Mouse (Mus musculus) brain, embryonic 14.5 days (tissue): ENCODE data around the gene Palld.

Experiments
- CTCF ChIP-seq: fragments of 200-500 bp; IDR thresholded peaks from 2 replicates; pipeline ENCODE4 v1.5.1; 2012; ENCODE audit warnings: inconsistent platforms, mild to moderate bottlenecking, moderate library complexity, borderline replicate concordance; ENCODE audit not compliant: insufficient read depth, insufficient read length; ENCODE audit errors: extremely low read depth
- POLR2A ChIP-seq: fragments of 200-500 bp; IDR thresholded peaks from 2 replicates; pipeline ENCODE4 v1.6.1; 2012; ENCODE audit warnings: mild to moderate bottlenecking, inconsistent platforms, borderline replicate concordance; ENCODE audit not compliant: poor library complexity, insufficient read depth, insufficient read length, severe bottlenecking; ENCODE audit errors: extremely low read depth

DNA sequence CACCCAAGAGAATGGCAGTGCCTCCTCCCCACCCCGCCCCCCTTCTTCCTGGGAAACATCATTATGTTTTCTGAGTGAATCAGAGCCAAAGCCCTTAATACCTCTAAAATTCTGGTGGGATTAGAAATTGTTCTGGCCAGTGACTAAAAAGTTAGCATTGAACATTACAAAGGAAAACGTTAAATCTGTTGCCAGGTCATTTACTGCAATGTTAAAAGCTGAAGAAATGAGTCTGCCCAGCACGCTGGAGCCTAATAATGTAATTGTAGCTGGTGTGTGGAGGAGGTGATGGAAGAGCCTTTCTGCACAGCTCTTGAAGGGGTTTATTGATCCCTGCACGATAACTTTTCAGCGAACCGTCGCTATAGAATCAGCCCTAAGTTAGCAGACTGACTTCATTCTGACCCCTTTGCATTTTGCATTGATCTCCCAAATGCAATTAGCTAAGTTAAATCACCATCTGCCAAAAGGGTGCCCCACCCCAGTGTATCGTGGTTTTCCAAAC lies 165.7 kb downstream of the Palld start:
- TF ChIP-seq CTCF = no peak
- no peak for TF ChIP-seq POLR2A
